ENCODE assay signal across 9 mouse cellular contexts in genomic region chr11:62693299-62694184, GRCm38 (mm10). TPM values are rescaled to one million over a fixed set of nuclear protein-coding genes. Genes with fewer than 3 reads are reported as not detected.
DNase-seq lines count a peak whose midpoint lies in the region; ATAC-seq and TF ChIP-seq lines count a peak whose summit lies in the region.
"Had no signal": no experiment of that assay in that cellular context is flagged by ENCODE, and none has a peak within 500 bp of the region (broad histone marks: within the 10 kb centered on the region; RNA-seq: fewer than 3 reads in every experiment).

No protein-coding gene starts in this region.

- no peak overlapping the region for H3K27ac ChIP-seq in heart, embryonic 16.5 days (ENCODE audit: low read length)
- no peak overlapping the region for H3K27ac ChIP-seq in layer of hippocampus, adult 2 months
- H3K27ac ChIP-seq in midbrain, embryonic 10.5 days (replicated peaks): no peak overlapping the region

- H3K27me3 ChIP-seq in heart, embryonic 16.5 days (ENCODE audit: control insufficient read depth, insufficient read depth, low read length): no peaks in the 10 kb centered on the region
- H3K27me3 ChIP-seq in midbrain, embryonic 10.5 days (ENCODE audit: low read depth, poor library complexity, severe bottlenecking): no peaks in the 10 kb centered on the region

- 26% methylated on average over 9 of the region's 11 CpGs for WGBS in heart, embryonic 16.5 days
- 25% methylated on average over 11 of the region's 11 CpGs for WGBS in midbrain, embryonic 10.5 days

- peak; percentile 78 for ATAC-seq in heart, embryonic 16.5 days (replicated peaks; ENCODE audit: extremely low read depth, insufficient read depth, low FRiP score)

- DNase-seq in layer of hippocampus, adult 11-12 months (ENCODE audit: low spot score): peak; percentile 44
- DNase-seq in layer of hippocampus, adult 9-10 months (ENCODE audit: low spot score): no peak
- DNase-seq in MEL-GATA-1-ER (ENCODE audit: extremely low read depth, low read depth): peak; percentile 82
- DNase-seq in cerebellum, postnatal 25 days: peak; percentile 15 to 62
- DNase-seq in layer of hippocampus, adult 2 months (ENCODE audit: low spot score in 2 of 2): peak; percentile 41 to 44
- peak; percentile 59 for DNase-seq in midbrain, embryonic 10.5 days (ENCODE audit: low spot score)
- peak; percentile 32 for DNase-seq in thymus, postnatal 4 days

- no peak overlapping the region for H3K9ac ChIP-seq in heart, embryonic 16.5 days (ENCODE audit: low read length)

- TF ChIP-seq CTCF in layer of hippocampus, adult 2 months (conservative IDR thresholded peaks at IDR 0.05): peak; percentile 87

- H3K4me1 ChIP-seq in heart, embryonic 16.5 days (ENCODE audit: control insufficient read depth, insufficient read depth, low read length): no peaks in the 10 kb centered on the region
- no peaks in the 10 kb centered on the region for H3K4me1 ChIP-seq in midbrain, embryonic 10.5 days

- H3K4me3 ChIP-seq in heart, embryonic 16.5 days (ENCODE audit: low read length): no peak overlapping the region
- H3K4me3 ChIP-seq in layer of hippocampus, adult 2 months: no peak overlapping the region
- H3K4me3 ChIP-seq in midbrain, embryonic 10.5 days: no peak overlapping the region

- no peaks in the 10 kb centered on the region; the same call in none of the 2 replicates for H3K9me3 ChIP-seq in heart, embryonic 16.5 days (replicated peaks; ENCODE audit: control insufficient read depth, low read length)
- H3K9me3 ChIP-seq in midbrain, embryonic 10.5 days (replicated peaks): no peaks in the 10 kb centered on the region

- H3K4me2 ChIP-seq in heart, embryonic 16.5 days (ENCODE audit: low read depth, low read length): no peak overlapping the region

- no peaks in the 10 kb centered on the region for H3K36me3 ChIP-seq in heart, embryonic 16.5 days (ENCODE audit: control insufficient read depth, insufficient read depth)
- no peaks in the 10 kb centered on the region for H3K36me3 ChIP-seq in midbrain, embryonic 10.5 days

RNA-seq across cellular contexts. Expression of gene Zfp287, which starts 38.2 kb away (rescaled TPM):
- 3.9 and 4.1 TPM in 2 replicates for polyA plus RNA-seq in heart, embryonic 16.5 days (2015; fragmentation: Nextera tagmentation; extraction: Ambion mirVana)
- total RNA-seq in layer of hippocampus, adult 2 months (2021): 10 to 100 TPM; 17.2 to 18.8 TPM
- 13.8 and 16.5 TPM in 2 replicates for polyA plus RNA-seq in midbrain, embryonic 10.5 days (2016; fragmentation: Nextera tagmentation; extraction: Ambion mirVana)

RNA-seq across cellular contexts. Expression of gene Mmgt2, which starts 45.1 kb away (rescaled TPM):
- 48.8 and 49.0 TPM in 2 replicates for polyA plus RNA-seq in heart, embryonic 16.5 days (2015; fragmentation: Nextera tagmentation; extraction: Ambion mirVana)
- 10 to 100 TPM; 15.8 to 16.5 TPM for total RNA-seq in layer of hippocampus, adult 2 months (2021)
- polyA plus RNA-seq in midbrain, embryonic 10.5 days (2016; fragmentation: Nextera tagmentation; extraction: Ambion mirVana): 38.7 and 40.9 TPM in 2 replicates

RNA-seq across cellular contexts. Expression of gene Lrrc75a, which starts 45.2 kb away (rescaled TPM):
- 11.4 and 15.2 TPM in 2 replicates for polyA plus RNA-seq in heart, embryonic 16.5 days (2015; fragmentation: Nextera tagmentation; extraction: Ambion mirVana)
- total RNA-seq in layer of hippocampus, adult 2 months (2021): 1 to 10 TPM; 7.3 to 7.6 TPM
- polyA plus RNA-seq in midbrain, embryonic 10.5 days (2016; fragmentation: Nextera tagmentation; extraction: Ambion mirVana): 10.6 and 10.8 TPM in 2 replicates

RNA-seq across cellular contexts. Expression of gene Gm10428, which starts 59.4 kb away (rescaled TPM):
- not detected in 2 replicates for polyA plus RNA-seq in heart, embryonic 16.5 days (2015; fragmentation: Nextera tagmentation; extraction: Ambion mirVana)
- total RNA-seq in layer of hippocampus, adult 2 months (2021): not detected
- not detected in 2 replicates for polyA plus RNA-seq in midbrain, embryonic 10.5 days (2016; fragmentation: Nextera tagmentation; extraction: Ambion mirVana)
- polyA plus RNA-seq: frontal cortex, adult 2 months had no signal
